Mouse (Mus musculus) kidney, adult 8-10 months (tissue): ENCODE measurements around the gene Atg101.
"Not testable (repeated sequence)": the region's sequence is repeated elsewhere in the genome, so short reads cannot be mapped to it uniquely, and the experiment has no call there.

Experiments
- DNase-seq, 2 experiments: peaks; one replicate each; pipeline ENCODE4 v3.0.0; 2022

Atg101 gene

GRCm38 (mm10) chr15:101316913-101317813 is 33.1 kb downstream of the Atg101 start:
- DNase-seq, result no peak

- no peak for DNase-seq
Observed at GRCm38 (mm10) chr15:101317814-101318500, 33.9 kb downstream of the Atg101 start.

- DNase-seq, result no peak
Observed at GRCm38 (mm10) chr15:101318889-101319765, 35.1 kb downstream of the Atg101 start.

- DNase-seq, result no peak
Observed at GRCm38 (mm10) chr15:101320010-101320617, 36.0 kb downstream of the Atg101 start.

- DNase-seq, result peak; percentile 54 to 61
Observed at GRCm38 (mm10) chr15:101320618-101321041, 36.6 kb downstream of the Atg101 start.

GRCm38 (mm10) chr15:101321126-101321525 is 37.1 kb downstream of the Atg101 start:
- no peak for DNase-seq

- DNase-seq, result no peak
Observed at GRCm38 (mm10) chr15:101322106-101322505, 38.0 kb downstream of the Atg101 start.

- DNase-seq, result no peak
Observed at GRCm38 (mm10) chr15:101322640-101323039, 38.6 kb downstream of the Atg101 start.

GRCm38 (mm10) chr15:101323511-101323910 is 39.4 kb downstream of the Atg101 start:
- no peak for DNase-seq

GRCm38 (mm10) chr15:101324409-101324808 is 40.3 kb downstream of the Atg101 start:
- DNase-seq, result not testable (repeated sequence)

- no peak for DNase-seq
Observed at GRCm38 (mm10) chr15:101325991-101326534, 42.0 kb downstream of the Atg101 start.

GRCm38 (mm10) chr15:101327282-101327681 is 43.2 kb downstream of the Atg101 start:
- DNase-seq, result peak; percentile 74 to 86

- DNase-seq, result no peak
Observed at GRCm38 (mm10) chr15:101328876-101329563, 44.9 kb downstream of the Atg101 start.

GRCm38 (mm10) chr15:101329564-101329892 is 45.5 kb downstream of the Atg101 start:
- DNase-seq, result no peak

- DNase-seq, result no peak
Observed at GRCm38 (mm10) chr15:101331090-101331489, 47.0 kb downstream of the Atg101 start.

GRCm38 (mm10) chr15:101332370-101332769 is 48.3 kb downstream of the Atg101 start:
- DNase-seq, result no peak

GRCm38 (mm10) chr15:101333165-101333564 is 49.1 kb downstream of the Atg101 start:
- no peak for DNase-seq

GRCm38 (mm10) chr15:101333648-101334047 is 49.6 kb downstream of the Atg101 start:
- DNase-seq, result no peak

GRCm38 (mm10) chr15:101336474-101337174 is 52.6 kb downstream of the Atg101 start:
- DNase-seq, result no peak

GRCm38 (mm10) chr15:101338359-101338758 is 54.3 kb downstream of the Atg101 start:
- no peak for DNase-seq

GRCm38 (mm10) chr15:101339537-101339936 is 55.5 kb downstream of the Atg101 start:
- peak; percentile 79 to 90 for DNase-seq
